Mouse (Mus musculus) adrenal gland, adult 8-10 months (tissue): ENCODE measurements at regions not wholly inside any gene's neighbourhood (a gene's known extent, or its start where the extent isn't known, plus 50 kb on each side); places are given as distances from the start of the nearest gene placed in this dataset.

ENCODE experiments used
- DNase-seq: peaks from one replicate; pipeline ENCODE4 v3.0.0; 2022

DNA sequence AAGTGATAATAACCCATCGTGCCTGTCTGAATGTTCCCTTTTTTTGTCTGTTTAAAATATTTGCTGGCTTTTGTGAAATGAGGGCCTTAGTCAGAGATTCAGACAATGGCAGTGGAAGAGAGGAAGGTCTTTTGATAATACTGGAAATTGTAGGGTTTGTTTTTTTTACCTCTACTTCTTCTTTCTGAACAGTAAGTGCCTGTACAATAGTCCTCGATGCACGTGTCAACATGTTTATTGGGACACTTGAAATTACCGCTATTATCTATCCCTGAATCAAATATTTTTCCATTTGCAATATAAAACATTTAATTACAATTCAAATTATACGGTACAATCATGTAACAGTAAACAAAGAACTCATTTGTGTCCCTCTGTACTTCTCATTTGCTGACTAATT lies 733.5 kb downstream of the Fam19a2 start:
- DNase-seq = no peak

DNA sequence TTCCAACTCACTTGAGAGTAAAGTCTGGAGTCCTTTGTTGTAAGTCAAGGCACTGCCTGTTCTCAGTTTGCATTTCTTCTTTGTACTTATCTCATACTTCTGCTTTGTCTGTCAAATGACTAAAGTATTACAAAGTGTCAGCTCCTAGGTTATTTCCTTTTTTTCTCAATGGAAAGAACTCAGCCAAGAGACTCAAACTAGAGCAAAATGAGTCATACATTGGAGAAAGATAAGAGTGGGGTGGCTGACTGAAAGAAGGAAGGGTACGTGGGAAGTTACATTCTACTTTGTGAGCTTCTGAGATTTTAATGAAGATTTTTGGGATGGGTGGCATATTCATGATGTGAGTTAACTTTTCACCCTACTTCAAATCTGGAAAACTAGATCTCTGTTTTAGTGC lies 735.2 kb downstream of the Fam19a2 start:
- DNase-seq = no peak

DNA sequence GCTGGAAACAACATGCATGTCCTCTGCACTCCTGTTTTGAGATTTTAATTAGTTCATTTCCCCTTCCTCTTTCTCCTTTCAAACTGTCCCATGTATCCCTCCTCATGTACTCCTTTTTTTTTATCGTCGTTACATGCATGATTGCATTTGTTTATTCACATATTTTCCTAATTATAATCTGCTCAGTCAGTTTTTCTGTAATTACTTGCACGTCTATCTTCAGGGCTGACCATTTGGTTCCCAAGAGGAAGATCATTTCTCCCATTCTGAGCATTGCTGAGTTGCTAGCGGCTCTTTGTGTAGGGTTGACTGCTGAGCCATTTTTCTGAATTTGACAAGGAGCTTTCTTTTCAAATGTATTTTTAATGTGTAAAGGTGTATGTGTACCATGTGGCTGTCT lies 781.2 kb downstream of the Fam19a2 start:
- no peak for DNase-seq

DNA sequence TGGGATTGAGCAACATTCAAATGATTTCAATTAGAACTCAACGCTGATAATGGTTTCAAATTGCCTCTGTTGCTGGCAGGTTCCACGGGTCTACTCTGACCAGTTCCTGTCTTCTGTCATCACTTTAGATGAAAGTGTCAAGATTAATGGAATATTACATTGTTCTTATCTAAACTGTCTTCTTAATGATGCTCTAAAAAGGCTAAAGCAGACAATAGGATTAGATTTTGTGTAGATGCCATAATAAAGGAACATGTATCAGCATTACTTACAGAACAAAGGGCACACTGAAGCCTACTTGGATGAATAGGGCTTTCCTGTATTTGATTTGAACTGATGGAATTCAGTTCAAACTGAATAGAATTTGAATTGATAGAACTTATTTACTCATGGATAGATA lies 782.0 kb downstream of the Fam19a2 start:
- DNase-seq = no peak

DNA sequence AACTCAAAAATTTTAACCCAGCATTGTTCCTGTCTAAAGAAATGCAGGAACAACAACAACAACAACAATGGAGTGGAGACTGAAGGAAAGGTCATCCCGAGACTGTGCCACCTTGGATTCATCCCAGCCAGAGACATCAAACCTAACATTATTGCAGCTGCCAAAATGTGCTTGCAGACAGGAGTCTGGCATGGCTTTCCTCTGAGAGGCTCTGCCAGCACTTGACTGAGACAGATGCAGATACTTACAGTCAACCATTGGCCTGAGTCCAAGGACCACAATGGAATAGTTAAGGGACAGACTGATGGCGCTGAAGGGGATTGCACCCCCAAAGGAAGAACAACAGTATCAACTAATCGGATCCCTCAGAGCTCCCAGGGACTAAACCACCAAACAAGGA lies 819.0 kb downstream of the Fam19a2 start:
- no peak for DNase-seq

DNA sequence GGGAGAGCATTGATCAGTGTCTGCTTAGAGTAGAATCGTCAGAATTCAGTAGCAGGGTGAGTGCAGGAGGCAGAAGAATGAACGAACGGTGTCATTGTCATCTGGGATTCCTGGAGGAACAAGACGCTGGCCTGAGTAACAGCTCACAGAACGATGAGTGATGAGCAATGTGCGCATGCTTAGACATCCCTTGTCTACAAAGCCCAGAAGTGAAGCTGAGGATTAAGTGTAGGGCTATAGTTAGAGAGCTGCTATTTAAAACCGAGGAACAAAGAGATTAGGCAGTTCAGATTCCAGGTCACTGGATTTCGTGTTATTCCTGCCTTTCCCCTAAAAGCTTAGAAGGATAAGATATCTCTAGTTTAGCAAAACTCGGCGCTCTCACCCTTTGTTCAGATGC lies 826.8 kb downstream of the Fam19a2 start:
- no peak for DNase-seq

DNA sequence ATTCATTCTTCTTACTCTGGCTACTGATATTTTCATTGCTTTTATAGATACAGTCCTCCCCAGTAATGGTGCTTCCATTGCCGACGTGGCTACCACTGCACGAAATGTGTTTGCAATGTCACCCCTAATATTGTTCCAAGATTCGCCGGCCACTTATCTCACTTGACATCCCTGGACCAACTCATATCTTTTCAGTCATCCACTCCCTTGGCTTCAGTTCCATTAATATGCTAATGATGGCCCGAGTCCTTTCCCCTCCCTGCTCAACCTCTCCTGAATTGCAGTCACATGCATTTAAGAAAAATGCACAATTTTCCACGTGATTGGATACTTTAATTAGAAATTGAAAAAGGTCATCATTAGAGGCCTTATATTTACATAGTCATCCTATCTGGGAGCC lies 827.6 kb downstream of the Fam19a2 start:
- DNase-seq = no peak

DNA sequence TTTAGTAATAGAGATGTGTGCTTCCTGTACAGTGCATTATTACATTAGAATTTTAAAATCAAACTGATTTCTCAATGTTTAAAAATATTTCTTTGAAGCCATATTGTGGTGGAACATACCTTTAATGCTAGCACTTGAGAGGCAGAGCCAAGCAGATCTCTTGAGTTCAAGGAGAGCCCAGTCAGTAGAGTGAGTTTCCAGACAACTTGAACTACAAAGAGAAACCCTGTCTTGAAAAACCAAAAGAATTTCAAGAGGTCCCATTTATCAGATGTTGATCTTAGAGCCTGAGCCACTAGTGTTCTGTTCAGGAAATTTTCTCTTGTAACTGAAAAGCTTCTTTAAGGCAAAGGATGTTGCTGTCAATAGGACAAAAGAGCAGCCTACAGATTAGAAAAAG lies 855.8 kb downstream of the Fam19a2 start:
- no peak for DNase-seq

DNA sequence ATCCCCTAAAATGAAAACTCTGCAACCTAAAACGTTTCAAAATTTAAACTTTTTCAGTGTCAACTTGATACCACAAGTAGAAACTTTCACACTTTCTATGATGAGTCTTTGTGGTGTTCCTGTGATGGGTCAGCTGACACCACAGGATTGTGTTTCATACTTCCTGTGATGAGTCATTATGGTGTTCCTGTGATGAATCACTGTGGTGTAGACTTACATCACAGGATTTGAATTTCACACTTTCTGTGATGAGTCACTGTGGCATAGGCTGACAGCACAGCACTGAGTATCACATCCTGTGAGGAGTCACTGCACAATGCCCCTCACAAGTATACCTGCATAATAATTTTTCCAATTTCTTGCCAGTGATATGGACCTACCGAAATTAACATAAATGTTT lies 874.7 kb downstream of the Fam19a2 start:
- DNase-seq = no peak

DNA sequence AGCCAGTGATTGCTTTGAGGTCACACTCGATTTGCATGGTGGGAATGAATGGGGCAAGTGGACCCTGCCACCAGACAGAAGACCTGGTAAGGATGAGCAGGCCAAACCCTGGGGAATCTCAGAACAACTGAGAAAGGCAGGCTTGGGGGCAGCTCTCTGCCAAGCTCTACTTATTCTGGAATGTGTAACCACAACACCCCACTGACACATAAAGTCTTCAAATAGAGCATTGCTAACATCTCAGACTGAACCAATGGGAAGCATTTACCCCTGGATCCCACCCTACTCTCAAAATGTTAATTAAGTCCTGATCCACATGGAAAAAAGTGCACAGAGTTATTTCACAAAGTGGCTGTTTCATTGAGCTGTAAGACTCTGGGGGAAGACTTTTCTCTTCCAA lies 878.5 kb downstream of the Fam19a2 start:
- DNase-seq = no peak

DNA sequence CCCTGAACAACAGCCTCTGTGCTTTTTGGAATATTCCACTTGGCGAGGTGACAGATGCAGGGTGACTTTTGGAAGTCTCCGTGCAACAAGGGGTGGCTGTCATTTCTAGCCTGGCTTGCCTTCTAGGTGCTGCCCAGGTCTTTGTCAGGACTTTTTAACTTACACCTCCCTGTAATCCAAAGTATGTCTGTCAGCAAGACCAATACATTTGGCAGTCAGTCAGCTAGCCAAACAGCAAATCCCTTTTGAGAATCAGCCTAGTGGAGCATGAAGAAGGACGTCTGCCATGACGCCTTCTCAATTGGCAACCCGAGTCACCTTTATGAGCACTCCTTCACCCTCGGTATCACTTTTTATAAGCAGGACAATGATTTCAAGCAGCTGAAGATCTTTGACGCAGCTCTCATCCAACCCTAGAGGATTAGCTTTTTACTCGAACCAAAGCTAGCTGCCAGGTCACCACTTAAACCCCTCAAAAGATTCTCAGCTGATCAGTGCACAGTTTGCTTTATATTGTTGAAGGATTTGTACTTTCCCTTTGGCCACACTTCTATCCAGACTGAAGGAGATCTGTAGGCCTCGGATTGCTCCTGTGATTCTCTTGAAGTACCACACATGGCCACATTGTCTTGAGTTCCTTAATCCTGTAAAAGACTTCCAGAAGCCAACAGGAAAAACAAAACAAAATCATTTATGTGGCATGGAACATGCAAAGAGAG lies 883.1 kb downstream of the Fam19a2 start:
- no peak for DNase-seq

DNA sequence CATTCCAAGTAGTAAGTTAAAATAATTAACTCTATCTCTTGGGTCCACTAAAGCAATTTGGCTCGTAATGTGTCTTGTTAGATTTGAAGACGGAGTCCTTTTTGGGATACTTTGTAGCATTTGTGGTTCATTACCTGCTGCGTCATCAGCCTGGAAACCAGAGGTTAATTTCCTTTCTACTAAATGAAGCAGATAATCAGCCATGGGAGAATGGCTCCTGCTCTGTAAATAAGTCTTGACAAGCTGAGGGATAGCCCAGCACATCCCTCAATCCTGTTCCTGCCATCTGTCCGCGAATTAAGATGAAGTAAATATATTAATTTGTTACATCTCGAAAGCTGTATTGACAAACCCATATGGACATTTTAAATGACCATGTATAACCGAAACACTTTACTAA lies 899.6 kb downstream of the Fam19a2 start:
- no peak for DNase-seq

DNA sequence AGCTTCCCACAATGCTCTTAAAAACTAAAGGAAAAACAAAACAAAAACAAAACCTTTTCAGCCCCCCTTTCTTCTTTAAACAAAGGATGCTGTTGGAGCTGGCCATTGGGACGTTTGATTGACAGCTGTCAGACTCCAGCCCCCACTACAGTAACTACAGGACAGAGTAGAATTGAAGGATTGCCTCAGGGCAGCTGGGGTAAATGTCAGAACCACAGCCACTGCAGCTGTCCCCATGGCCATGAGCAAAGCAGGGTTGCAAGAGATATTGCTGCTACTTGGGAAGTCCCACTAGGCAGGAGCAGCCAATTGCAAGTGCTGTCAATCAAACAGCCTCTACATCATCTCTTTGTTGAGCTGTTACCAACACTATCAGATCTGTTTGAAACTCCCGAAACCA lies 911.8 kb downstream of the Fam19a2 start:
- no peak for DNase-seq

DNA sequence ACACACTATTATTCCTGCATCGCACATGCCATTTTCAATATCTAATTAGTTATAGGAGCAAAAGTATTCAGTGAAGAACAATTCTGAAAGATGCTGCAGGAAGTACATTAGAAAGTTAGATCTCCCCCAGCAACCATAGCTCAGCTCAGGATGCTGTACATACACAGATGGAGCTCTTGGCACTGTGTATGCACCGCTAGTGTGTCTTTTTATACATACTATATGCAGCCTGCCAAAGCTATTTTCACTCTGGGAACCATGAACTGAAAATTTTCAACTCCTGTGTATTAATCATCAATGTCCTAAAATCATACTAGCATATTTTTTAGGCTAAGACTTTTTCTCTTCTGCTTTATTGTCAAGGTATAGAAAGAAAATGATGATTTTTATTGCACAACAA lies 944.5 kb downstream of the Fam19a2 start:
- DNase-seq = no peak

DNA sequence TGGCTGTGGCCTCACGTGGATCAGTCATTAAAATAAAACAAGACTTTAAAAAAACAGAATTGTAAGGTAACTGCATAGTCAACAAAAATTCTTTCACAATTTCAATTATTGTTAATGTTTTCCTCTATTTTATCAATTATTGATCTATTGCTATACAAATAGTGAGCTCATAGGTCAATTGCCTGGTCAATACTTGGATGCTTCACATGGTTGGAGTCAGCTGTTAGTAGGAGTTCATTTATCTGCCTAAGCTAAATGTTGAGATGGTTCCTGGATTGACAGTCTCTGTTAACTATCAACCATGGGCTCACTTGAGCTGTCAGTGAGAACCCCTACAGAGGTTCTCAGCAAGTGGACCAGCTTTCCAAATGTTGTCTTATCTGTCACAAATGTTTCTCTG lies 955.7 kb downstream of the Fam19a2 start:
- no peak for DNase-seq

DNA sequence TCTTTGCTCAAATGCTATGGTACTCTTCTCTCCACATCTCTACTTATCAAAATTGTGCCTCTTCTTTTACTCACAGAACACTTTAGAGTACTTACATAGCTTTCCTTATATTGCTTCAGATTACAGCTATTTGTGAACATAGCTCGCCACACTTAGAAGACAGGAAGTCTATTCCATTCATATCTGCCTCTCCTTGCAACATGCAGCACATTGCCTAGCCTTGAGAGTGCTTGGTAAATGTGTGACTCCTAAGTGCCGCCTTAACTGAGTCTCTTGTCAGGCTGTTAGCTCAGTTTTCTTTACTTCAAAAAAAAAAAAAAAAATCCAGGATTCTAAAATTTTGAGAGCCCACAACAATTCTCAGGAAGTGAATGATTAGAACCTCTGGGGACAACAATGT lies 958.3 kb downstream of the Fam19a2 start:
- no peak for DNase-seq

DNA sequence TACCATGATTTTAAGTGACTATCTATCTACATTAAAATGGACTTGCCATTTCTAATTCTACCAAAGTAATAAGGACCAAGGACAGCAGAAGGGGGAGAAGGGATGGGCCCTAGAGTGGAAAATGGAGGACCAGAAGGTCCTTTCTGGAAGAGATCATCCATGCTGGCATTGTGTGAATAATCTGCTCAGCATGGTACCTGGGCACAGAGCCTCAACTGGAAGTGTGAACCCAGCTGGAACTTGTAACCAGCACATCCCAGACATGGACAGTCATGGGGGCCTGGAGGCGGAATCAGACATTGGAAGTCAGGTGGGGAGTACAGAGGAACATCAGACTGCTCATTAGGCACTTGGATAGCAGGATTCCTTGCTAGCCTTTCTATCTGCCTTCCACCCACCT lies 963.3 kb downstream of the Fam19a2 start:
- no peak for DNase-seq

DNA sequence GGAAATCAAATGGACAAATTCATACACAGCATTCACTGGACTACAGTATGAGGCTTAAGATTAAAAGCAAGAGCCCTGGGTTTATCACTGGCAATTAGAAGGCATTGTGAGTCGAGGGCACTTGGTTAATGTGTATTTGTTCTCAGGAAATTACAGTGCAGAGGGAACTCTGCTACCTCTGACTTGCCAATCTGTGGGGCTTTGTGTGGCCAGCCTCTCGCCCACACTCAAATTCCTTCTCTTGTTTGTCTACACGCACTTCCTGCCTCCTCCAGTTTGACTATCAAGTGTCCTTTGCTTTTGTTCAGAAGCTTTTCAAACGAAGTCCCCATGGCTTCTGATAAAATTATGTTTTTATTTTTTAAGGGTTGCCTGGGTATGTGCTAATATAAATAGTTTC lies 985.6 kb downstream of the Fam19a2 start:
- DNase-seq = no peak

DNA sequence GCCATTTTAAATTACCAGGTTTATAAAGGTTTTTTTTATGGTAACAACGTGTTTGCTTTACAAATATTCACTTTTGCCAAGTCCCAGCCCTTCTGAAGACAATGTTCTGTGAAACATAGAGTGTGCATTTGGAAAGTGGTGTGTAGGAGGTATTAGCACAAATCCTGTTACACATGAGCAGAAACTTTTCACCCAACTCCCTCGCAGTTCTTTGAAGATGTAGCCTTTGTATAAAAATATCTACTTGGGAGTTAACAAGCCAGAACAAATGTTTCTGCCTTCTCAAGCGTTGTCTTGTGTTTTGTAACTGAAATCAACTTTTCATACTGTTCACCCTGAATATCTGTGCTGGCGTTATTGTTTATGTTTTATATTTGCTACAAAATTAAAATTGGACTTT lies 986.2 kb downstream of the Fam19a2 start:
- DNase-seq = no peak

DNA sequence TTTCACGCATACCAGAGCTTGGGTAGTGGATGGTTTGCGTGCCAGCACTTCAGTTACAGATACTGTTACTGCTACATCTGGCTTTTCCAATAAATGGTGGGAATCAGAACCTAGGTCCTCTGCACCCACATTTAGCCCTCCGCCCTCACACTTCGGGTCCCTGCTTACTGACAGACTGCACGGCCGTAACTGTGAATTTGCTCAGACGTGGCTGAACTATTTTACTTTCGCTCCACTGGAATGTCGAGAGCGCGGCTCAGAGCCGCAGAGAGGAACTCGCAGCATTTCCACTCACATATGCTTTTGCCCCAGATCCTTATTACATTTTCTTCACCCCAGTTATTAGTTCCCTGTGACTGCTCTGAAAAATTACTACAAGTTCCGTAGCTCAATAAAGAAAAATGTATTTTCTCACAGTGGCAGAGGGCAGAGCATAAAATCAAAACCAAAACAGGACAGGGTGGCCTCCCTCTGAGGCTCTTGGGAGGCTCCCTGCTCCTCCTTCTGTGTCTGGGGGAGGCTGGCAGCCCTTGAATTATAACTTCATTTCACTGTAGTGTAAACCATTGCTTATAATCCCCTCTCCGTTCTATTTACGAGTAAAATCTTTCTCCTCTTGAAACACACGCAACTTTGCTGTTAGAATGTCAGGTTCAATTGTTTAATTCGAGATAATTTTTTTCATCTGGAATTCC lies 1024.7 kb downstream of the Fam19a2 start:
- no peak for DNase-seq

DNA sequence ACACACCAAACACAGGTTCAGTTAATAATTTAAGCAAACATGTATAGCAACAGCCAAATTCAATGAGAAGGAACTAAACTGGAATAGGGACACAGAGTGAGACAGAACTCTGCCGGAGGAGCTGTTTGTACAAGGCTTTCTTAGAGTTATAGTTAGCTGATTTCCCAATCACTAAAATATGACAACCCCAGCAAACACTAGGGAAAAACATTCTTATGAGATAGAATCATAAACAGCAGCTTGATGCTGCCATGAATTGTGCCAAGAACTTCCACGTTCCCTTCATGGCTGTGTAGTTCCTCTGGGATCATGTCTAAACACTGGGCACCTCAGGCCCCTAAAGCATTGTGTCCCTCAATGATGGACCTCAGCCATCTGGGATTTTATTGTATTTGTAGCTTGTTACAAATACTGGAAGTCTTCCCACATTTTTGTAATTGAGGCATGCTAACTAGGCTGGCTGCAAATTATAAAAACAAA lies 1033.4 kb downstream of the Fam19a2 start:
- DNase-seq = no peak

DNA sequence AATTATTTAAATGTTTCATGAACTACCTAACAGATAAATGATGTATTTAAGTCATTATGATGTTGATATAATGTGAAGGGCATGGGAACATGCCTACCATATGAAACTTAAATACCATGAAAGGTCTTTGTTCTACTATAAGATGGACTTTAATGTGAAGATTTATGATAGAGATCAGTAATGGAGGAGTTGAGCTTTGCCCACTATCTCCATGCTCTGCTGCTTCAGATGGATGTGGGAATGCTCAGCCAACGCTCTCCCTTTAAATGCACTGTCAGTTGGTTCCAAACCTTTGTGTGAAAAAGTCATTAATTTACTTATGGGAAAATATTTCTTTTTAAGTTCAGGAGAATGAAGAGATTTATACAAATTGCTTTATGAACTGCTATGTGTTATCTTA lies 1040.9 kb downstream of the Fam19a2 start:
- no peak for DNase-seq

DNA sequence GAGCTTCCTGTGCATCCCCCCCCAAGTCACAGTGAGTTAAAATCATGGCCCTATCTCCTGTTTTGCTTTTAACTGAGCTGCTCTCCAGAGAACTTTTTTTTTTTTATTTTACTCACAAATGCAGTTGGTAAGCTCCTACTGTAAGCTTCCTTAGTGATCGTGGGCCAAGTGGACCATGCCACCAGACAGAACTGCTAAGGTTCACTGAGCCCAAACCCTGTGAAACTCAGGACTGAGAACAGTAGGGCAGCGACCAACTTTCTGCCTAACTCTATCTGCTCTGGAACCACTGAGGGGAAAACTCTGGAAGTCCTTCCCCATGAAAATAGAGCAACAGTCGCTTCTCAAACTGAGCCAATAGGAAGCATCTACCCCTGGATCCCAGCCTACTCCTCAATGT lies 1041.8 kb downstream of the Fam19a2 start:
- DNase-seq = no peak

DNA sequence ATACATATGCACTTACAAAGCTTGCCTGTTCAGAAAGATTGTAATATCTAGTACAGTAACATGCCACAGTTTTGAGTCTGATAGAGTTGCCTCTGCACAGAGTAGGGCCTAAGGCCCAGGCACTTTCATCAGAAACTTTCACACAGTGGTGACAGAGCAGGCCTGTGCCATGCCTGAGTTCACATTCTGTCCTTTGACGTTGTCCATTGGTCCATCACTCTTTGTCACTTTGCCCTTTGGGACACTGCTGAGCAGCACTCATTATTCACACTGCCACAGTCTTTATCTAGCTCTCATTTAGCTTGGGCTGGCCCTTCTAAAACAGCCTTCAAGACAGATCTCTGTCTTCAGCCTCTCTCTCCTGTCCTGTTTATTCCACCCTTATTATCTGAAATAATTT lies 1055.0 kb downstream of the Fam19a2 start:
- DNase-seq = no peak
